Mouse (Mus musculus) megakaryocyte, embryonic 14.5 days (primary cell): ENCODE results near the gene BC048403.

ENCODE experiments used
- FLI1 ChIP-seq: IDR thresholded peaks from 2 replicates; pipeline ENCODE4 v1.6.1; 2012; ENCODE audit warnings: low read length, inconsistent platforms, mixed read lengths
- GATA1 ChIP-seq: IDR thresholded peaks from 3 replicates; pipeline ENCODE4 v1.6.1; 2012; ENCODE audit warnings: mixed read lengths, low read length, inconsistent platforms, borderline replicate concordance

GRCm38 (mm10) chr10:121762141-121762540 lies 22.4 kb downstream of the BC048403 start:
- no peak for TF ChIP-seq GATA1
- TF ChIP-seq FLI1 = no peak
